Mouse (Mus musculus): Measurements from ENCODE around the gene Afg3l1. TPM values are rescaled to one million over a fixed set of nuclear protein-coding genes. Genes with fewer than 3 reads are reported as not detected.
"Not testable (repeated sequence)": the region's sequence is repeated elsewhere in the genome, so short reads cannot be mapped to it uniquely, and the experiment has no call there.

Gene Afg3l1
- polyA plus RNA-seq (2012; ENCODE audit: insufficient read depth, insufficient read length, missing spikeins): 22.7 and 26.7 TPM in 2 replicates

- peak within 1 kb of the TSS; percentile 77 for H3K27ac ChIP-seq (ENCODE audit: insufficient read depth, low read depth, low read length)
- peaks cover 17% of the 10 kb centered on the region for H3K4me1 ChIP-seq (ENCODE audit: control insufficient read depth, insufficient read depth, low read length)
- no peak; the same call in 1 of the 2 replicates for TF ChIP-seq POLR2A (IDR thresholded peaks at IDR 0.05; ENCODE audit: borderline replicate concordance, low read depth, low read length)
- H3K4me3 ChIP-seq (ENCODE audit: insufficient read depth, low read length): peak within 1 kb of the TSS; percentile 77
Observed at GRCm38 (mm10) chr8:123477737-123478258, at the start of gene Afg3l1. Gene Afg3l1, plus strand, starts transcription at chr8:123477903.

- Histone ChIP-seq H3K4me3 (ENCODE audit: insufficient read depth, low read length) (no peak overlapping the region), H3K4me1 (ENCODE audit: control insufficient read depth, insufficient read depth, low read length) (no peaks in the 10 kb centered on the region), H3K27ac (ENCODE audit: insufficient read depth, low read depth, low read length) (no peak overlapping the region)
- no peak for TF ChIP-seq POLR2A (IDR thresholded peaks at IDR 0.05; ENCODE audit: borderline replicate concordance, low read depth, low read length)
Observed at GRCm38 (mm10) chr8:123428343-123428893, 49.3 kb upstream of the Afg3l1 start.

GRCm38 (mm10) chr8:123428939-123429721 lies 48.6 kb upstream of the Afg3l1 start:
- no peaks in the 10 kb centered on the region for H3K4me1 ChIP-seq (ENCODE audit: control insufficient read depth, insufficient read depth, low read length)
- H3K4me3 ChIP-seq (ENCODE audit: insufficient read depth, low read length): no peak overlapping the region
- TF ChIP-seq CTCF (IDR thresholded peaks at IDR 0.05; ENCODE audit: low read depth, low read length) (no peak), POLR2A (IDR thresholded peaks at IDR 0.05; ENCODE audit: borderline replicate concordance, low read depth, low read length) (no peak)
- no peak overlapping the region for H3K27ac ChIP-seq (ENCODE audit: insufficient read depth, low read depth, low read length)

GRCm38 (mm10) chr8:123429722-123430013 lies 48.0 kb upstream of the Afg3l1 start:
- not testable (repeated sequence) for H3K4me1 ChIP-seq (ENCODE audit: control insufficient read depth, insufficient read depth, low read length); H3K4me3 ChIP-seq (ENCODE audit: insufficient read depth, low read length); H3K27ac ChIP-seq (ENCODE audit: insufficient read depth, low read depth, low read length)

GRCm38 (mm10) chr8:123430936-123431335 lies 46.8 kb upstream of the Afg3l1 start:
- not testable (repeated sequence) for H3K27ac ChIP-seq (ENCODE audit: insufficient read depth, low read depth, low read length); H3K4me3 ChIP-seq (ENCODE audit: insufficient read depth, low read length); H3K4me1 ChIP-seq (ENCODE audit: control insufficient read depth, insufficient read depth, low read length)

GRCm38 (mm10) chr8:123431616-123432365 lies 45.9 kb upstream of the Afg3l1 start:
- TF ChIP-seq POLR2A (IDR thresholded peaks at IDR 0.05; ENCODE audit: borderline replicate concordance, low read depth, low read length) (no peak), CTCF (IDR thresholded peaks at IDR 0.05; ENCODE audit: low read depth, low read length) (no peak)
- H3K4me1 ChIP-seq (ENCODE audit: control insufficient read depth, insufficient read depth, low read length): 0 out of 2 replicates have a peak, but pooled peaks cover 2% of the 10 kb centered on the region
- no peak overlapping the region for H3K27ac ChIP-seq (ENCODE audit: insufficient read depth, low read depth, low read length)
- H3K4me3 ChIP-seq (ENCODE audit: insufficient read depth, low read length): no peak overlapping the region

GRCm38 (mm10) chr8:123432381-123432780 lies 45.3 kb upstream of the Afg3l1 start:
- Histone ChIP-seq H3K4me1 (ENCODE audit: control insufficient read depth, insufficient read depth, low read length) (0 out of 2 replicates have a peak, but pooled peaks cover 2% of the 10 kb centered on the region), H3K27ac (ENCODE audit: insufficient read depth, low read depth, low read length) (no peak overlapping the region)
- TF ChIP-seq POLR2A (IDR thresholded peaks at IDR 0.05; ENCODE audit: borderline replicate concordance, low read depth, low read length) (no peak), CTCF (IDR thresholded peaks at IDR 0.05; ENCODE audit: low read depth, low read length) (no peak)

GRCm38 (mm10) chr8:123433241-123433974 lies 44.3 kb upstream of the Afg3l1 start:
- not testable (repeated sequence) for H3K27ac ChIP-seq (ENCODE audit: insufficient read depth, low read depth, low read length); H3K4me3 ChIP-seq (ENCODE audit: insufficient read depth, low read length); H3K4me1 ChIP-seq (ENCODE audit: control insufficient read depth, insufficient read depth, low read length)

More at GRCm38 (mm10) chr8:123432381-123432780, 45.3 kb upstream of the Afg3l1 start:
- H3K4me3 ChIP-seq (ENCODE audit: insufficient read depth, low read length): no peak overlapping the region

- Histone ChIP-seq H3K4me1 (ENCODE audit: control insufficient read depth, insufficient read depth, low read length) (peaks cover 12% of the 10 kb centered on the region), H3K27ac (ENCODE audit: insufficient read depth, low read depth, low read length) (no peak overlapping the region), H3K4me3 (ENCODE audit: insufficient read depth, low read length) (no peak overlapping the region)
- TF ChIP-seq POLR2A (IDR thresholded peaks at IDR 0.05; ENCODE audit: borderline replicate concordance, low read depth, low read length): no peak
- TF ChIP-seq CTCF (IDR thresholded peaks at IDR 0.05; ENCODE audit: low read depth, low read length): no peak
Observed at GRCm38 (mm10) chr8:123441788-123442187, 35.9 kb upstream of the Afg3l1 start.

GRCm38 (mm10) chr8:123442351-123442750 lies 35.4 kb upstream of the Afg3l1 start:
- H3K4me3 ChIP-seq (ENCODE audit: insufficient read depth, low read length): no peak overlapping the region; the same call in 1 of the 2 replicates
- no peak overlapping the region for H3K27ac ChIP-seq (ENCODE audit: insufficient read depth, low read depth, low read length)
- no peak for TF ChIP-seq POLR2A (IDR thresholded peaks at IDR 0.05; ENCODE audit: borderline replicate concordance, low read depth, low read length)
- TF ChIP-seq CTCF (IDR thresholded peaks at IDR 0.05; ENCODE audit: low read depth, low read length): no peak
- H3K4me1 ChIP-seq (ENCODE audit: control insufficient read depth, insufficient read depth, low read length): peaks cover 12% of the 10 kb centered on the region
